Mouse (Mus musculus) cerebral cortex, adult 2 months (tissue): ENCODE measurements around the gene Fstl4.

ENCODE experiments used
- WGBS: fragments of 180-500 bp; shearing (Covaris S2); methylation state at CpG from one replicate; pipeline ENCODE4 v1.1.7; 2018; 5-methylcytosine and 5-hydroxymethylcytosine counted together

Gene Fstl4

GRCm38 (mm10) chr11:52764461-52764893, at the start of gene Fstl4:
TSS of gene Fstl4 (plus strand) at chr11:52764634.
- WGBS, result under 1% methylated on average over 48 of the region's 48 CpGs

- 76% methylated on average over 1 of the region's 1 CpGs for WGBS
Measured at GRCm38 (mm10) chr11:52718570-52718969, 45.9 kb upstream of the Fstl4 start.

- 70% methylated on average over 6 of the region's 6 CpGs for WGBS
Measured at GRCm38 (mm10) chr11:52721087-52721486, 43.3 kb upstream of the Fstl4 start.

- 77% methylated on average over 4 of the region's 4 CpGs for WGBS
Measured at GRCm38 (mm10) chr11:52722706-52723105, 41.7 kb upstream of the Fstl4 start.

- WGBS, result 100% methylated on average over 1 of the region's 1 CpGs
Measured at GRCm38 (mm10) chr11:52726001-52726400, 38.4 kb upstream of the Fstl4 start.

GRCm38 (mm10) chr11:52728479-52728878, 36.0 kb upstream of the Fstl4 start:
- WGBS, result 74% methylated on average over 15 of the region's 15 CpGs

- 88% methylated on average over 5 of the region's 5 CpGs for WGBS
Measured at GRCm38 (mm10) chr11:52729890-52730289, 34.5 kb upstream of the Fstl4 start.

- 67% methylated on average over 8 of the region's 8 CpGs for WGBS
Measured at GRCm38 (mm10) chr11:52731979-52732378, 32.5 kb upstream of the Fstl4 start.

- 63% methylated on average over 6 of the region's 6 CpGs for WGBS
Measured at GRCm38 (mm10) chr11:52734493-52735195, 29.8 kb upstream of the Fstl4 start.

GRCm38 (mm10) chr11:52739187-52739586, 25.2 kb upstream of the Fstl4 start:
- WGBS, result 49% methylated on average over 9 of the region's 9 CpGs

- WGBS, result 83% methylated on average over 9 of the region's 9 CpGs
Measured at GRCm38 (mm10) chr11:52744593-52745450, 19.6 kb upstream of the Fstl4 start.

GRCm38 (mm10) chr11:52747206-52747605, 17.2 kb upstream of the Fstl4 start:
- 79% methylated on average over 7 of the region's 7 CpGs for WGBS

- WGBS, result 62% methylated on average over 6 of the region's 6 CpGs
Measured at GRCm38 (mm10) chr11:52747766-52748456, 16.5 kb upstream of the Fstl4 start.

GRCm38 (mm10) chr11:52749988-52750387, 14.4 kb upstream of the Fstl4 start:
- WGBS, result 80% methylated on average over 6 of the region's 6 CpGs

GRCm38 (mm10) chr11:52752524-52752923, 11.9 kb upstream of the Fstl4 start:
- WGBS, result 89% methylated on average over 12 of the region's 12 CpGs

- WGBS, result 59% methylated on average over 4 of the region's 4 CpGs
Measured at GRCm38 (mm10) chr11:52753261-52753660, 11.2 kb upstream of the Fstl4 start.

GRCm38 (mm10) chr11:52761800-52762199, 2.6 kb upstream of the Fstl4 start:
- WGBS, result 36% methylated on average over 1 of the region's 1 CpGs

GRCm38 (mm10) chr11:52764894-52765677, 652 bp downstream of the Fstl4 start:
- WGBS, result under 1% methylated on average over 53 of the region's 53 CpGs

- 1% methylated on average over 21 of the region's 21 CpGs for WGBS
Measured at GRCm38 (mm10) chr11:52765678-52766254, 1.3 kb downstream of the Fstl4 start.

GRCm38 (mm10) chr11:52767921-52768320, 3.5 kb downstream of the Fstl4 start:
- WGBS, result 70% methylated on average over 3 of the region's 3 CpGs

- WGBS, result 64% methylated on average over 3 of the region's 3 CpGs
Measured at GRCm38 (mm10) chr11:52773073-52773472, 8.6 kb downstream of the Fstl4 start.
